Mouse (Mus musculus): ENCODE results near the gene Cdk5rap2. TPM values are rescaled to one million over a fixed set of nuclear protein-coding genes. Genes with fewer than 3 reads are reported as not detected.

The Cdk5rap2 gene
- polyA plus RNA-seq, 1 experiment from 2014 or later: 10.6 TPM

GRCm38 (mm10) chr4:70220277-70221180, 189.7 kb downstream of the Cdk5rap2 start:
- no peak overlapping the region for H3K9ac ChIP-seq
- H3K27ac ChIP-seq (replicated peaks): 0 out of 2 replicates have a peak overlapping the region, but pooled peaks have one; percentile 14
- H3K36me3 ChIP-seq: peaks cover 44% of the 10 kb centered on the region
- peaks cover 17% of the 10 kb centered on the region for H3K4me1 ChIP-seq (replicated peaks)
- H3K4me3 ChIP-seq: no peak overlapping the region
- peak; percentile 46; the same call in 1 of the 2 replicates for ATAC-seq (ENCODE audit: low read depth)
- 66% methylated on average over 9 of the region's 10 CpGs for WGBS
- no peaks in the 10 kb centered on the region for H3K9me3 ChIP-seq
- no peaks in the 10 kb centered on the region for H3K27me3 ChIP-seq
- no peak overlapping the region for H3K4me2 ChIP-seq

GRCm38 (mm10) chr4:70219776-70220175, 190.5 kb downstream of the Cdk5rap2 start:
- no peak overlapping the region for H3K9ac ChIP-seq
- 82% methylated on average over 4 of the region's 4 CpGs for WGBS

GRCm38 (mm10) chr4:70185971-70186370, 224.3 kb downstream of the Cdk5rap2 start:
- WGBS: 95% methylated on average over 2 of the region's 2 CpGs
- Histone ChIP-seq H3K4me1 (replicated peaks) (no peaks in the 10 kb centered on the region), H3K4me3 (no peak overlapping the region), H3K9me3 (no peaks in the 10 kb centered on the region), H3K9ac (no peak overlapping the region), H3K36me3 (no peaks in the 10 kb centered on the region), H3K27ac (replicated peaks) (no peak overlapping the region), H3K27me3 (no peaks in the 10 kb centered on the region), H3K4me2 (no peak overlapping the region)
- ATAC-seq (ENCODE audit: low read depth): no peak

More at GRCm38 (mm10) chr4:70219776-70220175, 190.5 kb downstream of the Cdk5rap2 start:
- no peak overlapping the region for H3K4me2 ChIP-seq
- H3K27me3 ChIP-seq: no peaks in the 10 kb centered on the region
- H3K4me3 ChIP-seq: no peak overlapping the region
- 0 out of 2 replicates have a peak overlapping the region, but pooled peaks have one; percentile 5 for H3K27ac ChIP-seq (replicated peaks)
- peaks cover 41% of the 10 kb centered on the region for H3K36me3 ChIP-seq
- no peak for ATAC-seq (ENCODE audit: low read depth)
- H3K9me3 ChIP-seq: no peaks in the 10 kb centered on the region
- H3K4me1 ChIP-seq (replicated peaks): peaks cover 17% of the 10 kb centered on the region

Other genes with a start within 250 kb of the Cdk5rap2 start
- gene Megf9, start 124.6 kb upstream of the Cdk5rap2 start, polyA plus RNA-seq (2015; fragmentation: Nextera tagmentation; extraction: Ambion mirVana): 26.7 and 28.0 TPM in 2 replicates